Mouse (Mus musculus): ENCODE data around the gene Gm20388.
A peak's percentile ranks its signal among the peaks of the same experiment; 100 is the strongest.

Gm20388 gene

GRCm38 (mm10) chr8:121887547-121887946, 1976.9 kb downstream of the Gm20388 start:
- DNase-seq, result no peak

GRCm38 (mm10) chr8:121889317-121889716, 1978.7 kb downstream of the Gm20388 start:
- DNase-seq, result no peak

- no peak for DNase-seq
Observed at GRCm38 (mm10) chr8:121889810-121890785, 1979.5 kb downstream of the Gm20388 start.

GRCm38 (mm10) chr8:121892875-121893274, 1982.2 kb downstream of the Gm20388 start:
- DNase-seq, result no peak

- no peak for DNase-seq
Observed at GRCm38 (mm10) chr8:121895910-121896309, 1985.3 kb downstream of the Gm20388 start.

- DNase-seq, result peak; percentile 45
Observed at GRCm38 (mm10) chr8:121896476-121897145, 1986.0 kb downstream of the Gm20388 start.

- no peak for DNase-seq
Observed at GRCm38 (mm10) chr8:121897205-121897604, 1986.6 kb downstream of the Gm20388 start.

GRCm38 (mm10) chr8:121897871-121898381, 1987.3 kb downstream of the Gm20388 start:
- DNase-seq, result peak; percentile 42

GRCm38 (mm10) chr8:121898401-121898931, 1987.8 kb downstream of the Gm20388 start:
- DNase-seq, result peak; percentile 84

- DNase-seq, result no peak
Observed at GRCm38 (mm10) chr8:121899180-121900044, 1988.8 kb downstream of the Gm20388 start.

GRCm38 (mm10) chr8:121901498-121902236, 1991.0 kb downstream of the Gm20388 start:
- peak; percentile 40 for DNase-seq

GRCm38 (mm10) chr8:121903977-121904376, 1993.3 kb downstream of the Gm20388 start:
- no peak for DNase-seq

GRCm38 (mm10) chr8:121904999-121905398, 1994.4 kb downstream of the Gm20388 start:
- DNase-seq, result no peak

GRCm38 (mm10) chr8:121905420-121905819, 1994.8 kb downstream of the Gm20388 start:
- no peak for DNase-seq

- no peak for DNase-seq
Observed at GRCm38 (mm10) chr8:121905864-121906263, 1995.2 kb downstream of the Gm20388 start.

GRCm38 (mm10) chr8:121906542-121907512, 1996.2 kb downstream of the Gm20388 start:
- DNase-seq, result peak; percentile 70

GRCm38 (mm10) chr8:121907587-121908248, 1997.1 kb downstream of the Gm20388 start, which contains the start of gene Slc7a5:
Slc7a5 (minus strand) TSS chr8:121907694.
- DNase-seq, result peak; percentile 100

GRCm38 (mm10) chr8:121908378-121909147, 1997.9 kb downstream of the Gm20388 start:
- no peak for DNase-seq

- no peak for DNase-seq
Observed at GRCm38 (mm10) chr8:121909148-121909541, 1998.5 kb downstream of the Gm20388 start.
